Mouse (Mus musculus) CH12.LX (cell line): ENCODE results near the gene Abhd6.

ENCODE experiments used
- CTCF ChIP-seq, 2 experiments: IDR thresholded peaks in 1 of 2; conservative IDR thresholded peaks in 1 of 2; 2 replicates each; pipeline ENCODE4 v1.5.1; 2011 to 2012; ENCODE audit warnings: low read depth in 2 of 2, low read length in 2 of 2, improper control_type of control experiment in 1 of 2, inconsistent platforms in 1 of 2, mild to moderate bottlenecking in 1 of 2, moderate library complexity in 1 of 2
- MAFK ChIP-seq: IDR thresholded peaks from 2 replicates; pipeline ENCODE4 v1.6.1; 2011; ENCODE audit warnings: low read length, improper control_type of control experiment; ENCODE audit not compliant: insufficient replicate concordance
- MAZ ChIP-seq: IDR thresholded peaks from 2 replicates; pipeline ENCODE4 v1.6.1; 2012; ENCODE audit warnings: low read depth, mild to moderate bottlenecking, inconsistent platforms, low read length, improper control_type of control experiment, moderate library complexity
- ZMIZ1 ChIP-seq: IDR thresholded peaks from 2 replicates; pipeline ENCODE4 v1.6.1; 2012; ENCODE audit warnings: low read depth, mild to moderate bottlenecking, inconsistent platforms, low read length, improper control_type of control experiment

DNA sequence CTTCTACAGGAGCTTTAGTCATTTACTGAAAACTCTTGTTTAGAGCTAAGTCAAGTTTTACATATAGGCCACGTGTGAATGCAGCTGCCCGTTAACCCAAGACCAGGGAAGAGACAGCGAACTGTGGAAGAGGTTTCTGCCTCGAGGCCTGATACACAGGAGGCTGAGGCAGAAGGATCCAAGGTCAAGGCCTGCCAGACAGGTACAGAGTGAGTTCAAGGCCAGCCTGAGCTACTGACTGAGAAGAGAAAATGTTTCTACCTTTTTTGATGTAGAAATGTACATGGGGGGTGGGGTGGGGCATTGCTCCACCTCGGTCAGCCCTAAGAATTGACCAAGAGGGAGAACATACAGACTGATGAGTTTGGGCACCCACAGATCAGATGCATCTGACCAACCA, 53.4 kb downstream of the Abhd6 start:
- TF ChIP-seq CTCF (conservative IDR thresholded peaks at IDR 0.05 in 1 of 2, IDR thresholded peaks at IDR 0.05 in 1 of 2; ENCODE audit: low read depth in 2 of 2, low read length in 2 of 2) = no peak
- no peak for TF ChIP-seq MAFK
- no peak for TF ChIP-seq ZMIZ1
- no peak for TF ChIP-seq MAZ
